Mouse (Mus musculus) spleen, adult 2 months (tissue): ENCODE measurements around the gene Nedd9. TPM values are rescaled to one million over a fixed set of nuclear protein-coding genes. Genes with fewer than 3 reads are reported as not detected.

Experiments
- DNase-seq, 2 experiments: peaks; one replicate each; pipeline versions ENCODE4 v3.0.0 to v3.0.0-alpha.2; 2012 to 2021; ENCODE audit warnings: low spot score in 2 of 2, low read depth in 1 of 2
- H3K27ac ChIP-seq: fragments of 200-500 bp; 2 replicates; pipeline ENCODE4 v1.5.1; 2012; ENCODE audit warnings: low read length, inconsistent platforms; ENCODE audit not compliant: insufficient read depth
- H3K27me3 ChIP-seq: fragments of 200-500 bp; 2 replicates; pipeline ENCODE4 v1.6.1; 2012; ENCODE audit warnings: mild to moderate bottlenecking, moderate library complexity, low read length, inconsistent platforms; ENCODE audit not compliant: control insufficient read depth, insufficient read depth
- H3K36me3 ChIP-seq: fragments of 200-500 bp; 2 replicates; pipeline ENCODE4 v1.6.1; 2012; ENCODE audit warnings: mild to moderate bottlenecking, low read length, inconsistent platforms; ENCODE audit not compliant: control insufficient read depth, insufficient read depth
- H3K4me1 ChIP-seq: fragments of 200-500 bp; 2 replicates; pipeline ENCODE4 v1.6.1; 2011; ENCODE audit warnings: inconsistent platforms; ENCODE audit not compliant: control insufficient read depth, insufficient read depth, insufficient read length
- H3K4me3 ChIP-seq: fragments of 200-500 bp; 2 replicates; pipeline ENCODE4 v1.5.1; 2011; ENCODE audit warnings: mild to moderate bottlenecking, inconsistent platforms; ENCODE audit not compliant: insufficient read depth, insufficient read length; ENCODE audit errors: extremely low read depth
- CTCF ChIP-seq: fragments of 200-500 bp; IDR thresholded peaks from 2 replicates; pipeline ENCODE4 v1.5.1; 2011; ENCODE audit warnings: mild to moderate bottlenecking, inconsistent platforms; ENCODE audit not compliant: insufficient read depth, insufficient read length, insufficient replicate concordance; ENCODE audit errors: extremely low read depth
- POLR2A ChIP-seq: fragments of 200-500 bp; IDR thresholded peaks from 2 replicates; pipeline ENCODE4 v1.6.1; 2011; ENCODE audit warnings: low read depth, low read length, inconsistent platforms
- WGBS: fragments of 180-500 bp; shearing (Covaris S2); methylation state at CpG from one replicate; pipeline ENCODE4 v1.1.7; 2018; 5-methylcytosine and 5-hydroxymethylcytosine counted together
- polyA plus RNA-seq: library from polyadenylated mRNA; depleted of rRNA; stranded (reverse); fragments of >200 nt; gene quantifications from 2 replicates; pipeline ENCODE4 v1.2.3, GENCODE M21; 2012

The Nedd9 gene
- polyA plus RNA-seq, 1 experiment: 45.3 TPM

- no peak for TF ChIP-seq CTCF
- TF ChIP-seq POLR2A: no peak
- H3K4me1 ChIP-seq: peaks cover 22% of the 10 kb centered on the region; the same call in 1 of the 2 replicates
- H3K27me3 ChIP-seq: no peaks in the 10 kb centered on the region
- peaks cover 20% of the 10 kb centered on the region for H3K36me3 ChIP-seq
- DNase-seq: no peak
- no peak overlapping the region for H3K27ac ChIP-seq
- H3K4me3 ChIP-seq: no peak overlapping the region
- WGBS: 85% methylated on average over 13 of the region's 15 CpGs
Observed at GRCm38 (mm10) chr13:41479737-41480435, 7.3 kb downstream of the Nedd9 start.

- 95% methylated on average over 4 of the region's 4 CpGs for WGBS
- H3K4me1 ChIP-seq: peaks cover 2% of the 10 kb centered on the region; the same call in 1 of the 2 replicates
- TF ChIP-seq CTCF (no peak), POLR2A (no peak)
- H3K4me3 ChIP-seq: no peak overlapping the region
- no peaks in the 10 kb centered on the region for H3K27me3 ChIP-seq
- DNase-seq: no peak
- H3K27ac ChIP-seq: no peak overlapping the region
- H3K36me3 ChIP-seq: peaks cover 22% of the 10 kb centered on the region
Observed at GRCm38 (mm10) chr13:41476216-41476615, 10.9 kb downstream of the Nedd9 start.

- Histone ChIP-seq H3K4me3 (no peak overlapping the region), H3K27me3 (no peaks in the 10 kb centered on the region), H3K36me3 (peaks cover 19% of the 10 kb centered on the region), H3K4me1 (peaks cover 2% of the 10 kb centered on the region; the same call in 1 of the 2 replicates), H3K27ac (no peak overlapping the region)
- TF ChIP-seq POLR2A (no peak), CTCF (no peak)
- 89% methylated on average over 5 of the region's 5 CpGs for WGBS
- DNase-seq: no peak
Observed at GRCm38 (mm10) chr13:41474365-41474764, 12.8 kb downstream of the Nedd9 start.

- H3K27ac ChIP-seq: no peak overlapping the region
- WGBS: 88% methylated on average over 4 of the region's 4 CpGs
- peaks cover 20% of the 10 kb centered on the region for H3K36me3 ChIP-seq
- no peaks in the 10 kb centered on the region for H3K27me3 ChIP-seq
- no peak for TF ChIP-seq CTCF
- no peak for TF ChIP-seq POLR2A
- no peak for DNase-seq
- H3K4me1 ChIP-seq: peaks cover under 1% of the 10 kb centered on the region; the same call in 1 of the 2 replicates
- H3K4me3 ChIP-seq: no peak overlapping the region
Observed at GRCm38 (mm10) chr13:41473504-41473903, 13.7 kb downstream of the Nedd9 start.

DNA sequence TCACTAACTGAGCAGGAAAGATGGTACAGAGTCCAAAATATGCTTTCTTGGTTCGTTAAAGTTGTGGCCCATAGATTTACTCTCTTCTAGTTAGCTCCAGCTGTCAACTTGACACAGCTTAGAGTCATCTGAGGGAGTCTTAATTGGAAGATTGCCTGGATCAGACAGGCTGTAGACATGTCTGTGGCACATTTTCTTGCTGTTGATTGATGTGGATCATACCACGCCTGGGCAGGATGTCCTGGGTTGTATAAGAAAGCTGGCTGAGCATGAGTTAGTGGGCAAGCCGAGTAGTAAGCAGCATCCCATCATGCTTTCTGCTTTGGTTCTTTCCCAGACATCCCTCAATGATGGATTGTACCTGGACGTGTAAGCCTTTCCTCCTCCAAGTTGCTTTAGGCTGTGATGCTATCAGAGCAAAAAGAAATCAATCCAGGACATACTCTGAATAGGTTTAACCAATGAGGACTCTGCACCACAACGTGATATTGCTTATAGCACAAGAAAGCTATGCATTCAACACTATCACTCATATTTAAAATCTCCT lies 14.2 kb downstream of the Nedd9 start:
- H3K27me3 ChIP-seq: no peaks in the 10 kb centered on the region
- no peak for DNase-seq
- peaks cover 6% of the 10 kb centered on the region; the same call in 1 of the 2 replicates for H3K4me1 ChIP-seq
- H3K36me3 ChIP-seq: peaks cover 21% of the 10 kb centered on the region
- no peak overlapping the region for H3K27ac ChIP-seq
- TF ChIP-seq CTCF (no peak), POLR2A (no peak)
- 81% methylated on average over 5 of the region's 5 CpGs for WGBS
- H3K4me3 ChIP-seq: no peak overlapping the region

- H3K27me3 ChIP-seq: no peaks in the 10 kb centered on the region
- DNase-seq: no peak
- peaks cover 17% of the 10 kb centered on the region for H3K4me1 ChIP-seq
- no peak overlapping the region for H3K4me3 ChIP-seq
- 87% methylated on average over 5 of the region's 5 CpGs for WGBS
- peak overlapping the region; percentile 49 for H3K27ac ChIP-seq
- peaks cover 11% of the 10 kb centered on the region; the same call in 1 of the 2 replicates for H3K36me3 ChIP-seq
- TF ChIP-seq POLR2A (no peak), CTCF (no peak)
Observed at GRCm38 (mm10) chr13:41468277-41468676, 18.9 kb downstream of the Nedd9 start.

DNA sequence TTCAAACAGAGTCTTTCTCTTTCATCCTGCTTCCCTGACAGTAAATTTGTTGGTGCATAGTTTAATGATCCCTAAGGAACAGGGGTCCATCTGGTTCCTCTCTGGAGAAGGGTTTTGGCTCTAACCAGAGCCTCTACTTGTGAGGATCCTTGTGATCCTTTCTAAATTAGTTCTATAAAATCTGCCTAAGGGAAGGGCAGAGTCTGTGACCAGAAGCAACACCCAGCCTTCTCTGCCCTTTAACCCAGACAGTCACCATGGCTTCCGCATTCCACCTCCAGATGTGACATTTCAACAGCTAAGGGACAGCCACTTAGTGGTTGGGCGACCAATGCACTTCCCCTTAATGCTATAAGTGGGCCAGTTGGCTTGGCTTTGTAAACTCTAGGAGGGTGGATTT lies 20.1 kb downstream of the Nedd9 start:
- peak overlapping the region; percentile 48; the same call in 1 of the 2 replicates for H3K27ac ChIP-seq
- H3K4me1 ChIP-seq: peaks cover 17% of the 10 kb centered on the region
- TF ChIP-seq CTCF: no peak
- TF ChIP-seq POLR2A: no peak
- peak in 1 of 2 experiments; percentile 53 for DNase-seq
- no peak overlapping the region for H3K4me3 ChIP-seq
- WGBS: 32% methylated on average over 2 of the region's 2 CpGs
- H3K36me3 ChIP-seq: peaks cover 9% of the 10 kb centered on the region; the same call in 1 of the 2 replicates
- H3K27me3 ChIP-seq: no peaks in the 10 kb centered on the region
